Mouse (Mus musculus): Measurements from ENCODE around the gene Rpia. TPM values are rescaled to one million over a fixed set of nuclear protein-coding genes. Genes with fewer than 3 reads are reported as not detected.

Gene Rpia
- polyA plus RNA-seq, 1 experiment from 2014 or later = 2.3 TPM

- 81% methylated on average over 8 of the region's 8 CpGs for WGBS
- DNase-seq (ENCODE audit: low spot score) (no peak), ATAC-seq (no peak)
- Histone ChIP-seq H3K4me2 (replicated peaks; ENCODE audit: low read depth, low read length) (no peak overlapping the region), H3K27me3 (replicated peaks; ENCODE audit: insufficient read depth, low read length) (no peaks in the 10 kb centered on the region), H3K9me3 (ENCODE audit: low read length) (no peaks in the 10 kb centered on the region), H3K4me3 (ENCODE audit: low read depth, low read length) (no peak overlapping the region), H3K4me1 (ENCODE audit: insufficient read depth, low read depth, low read length) (peaks cover 5% of the 10 kb centered on the region; the same call in 1 of the 2 replicates), H3K36me3 (ENCODE audit: insufficient read depth, low read length) (no peaks in the 10 kb centered on the region), H3K27ac (ENCODE audit: low read length) (no peak overlapping the region), H3K9ac (replicated peaks; ENCODE audit: low read depth) (no peak overlapping the region)
- TF ChIP-seq EP300 (IDR thresholded peaks at IDR 0.05) (no peak), CTCF (IDR thresholded peaks at IDR 0.05) (no peak)
Observed at GRCm38 (mm10) chr6:70815471-70815870, 23.4 kb upstream of the Rpia start.

GRCm38 (mm10) chr6:70814629-70814950, 22.6 kb upstream of the Rpia start:
- H3K4me2 ChIP-seq (replicated peaks; ENCODE audit: low read depth, low read length) = no peak overlapping the region
- TF ChIP-seq EP300 (IDR thresholded peaks at IDR 0.05) (no peak), CTCF (IDR thresholded peaks at IDR 0.05) (no peak)
- no peak overlapping the region for H3K4me3 ChIP-seq (ENCODE audit: low read depth, low read length)
- H3K9me3 ChIP-seq (ENCODE audit: low read length) = no peaks in the 10 kb centered on the region
- DNase-seq (ENCODE audit: low spot score) = no peak
- H3K4me1 ChIP-seq (ENCODE audit: insufficient read depth, low read depth, low read length) = peaks cover 5% of the 10 kb centered on the region; the same call in 1 of the 2 replicates
- no peaks in the 10 kb centered on the region for H3K36me3 ChIP-seq (ENCODE audit: insufficient read depth, low read length)
- no peak overlapping the region for H3K27ac ChIP-seq (ENCODE audit: low read length)
- ATAC-seq = no peak
- no peaks in the 10 kb centered on the region for H3K27me3 ChIP-seq (replicated peaks; ENCODE audit: insufficient read depth, low read length)
- WGBS = 72% methylated on average over 4 of the region's 4 CpGs
- H3K9ac ChIP-seq (replicated peaks; ENCODE audit: low read depth) = no peak overlapping the region

GRCm38 (mm10) chr6:70813921-70814628, 22.0 kb upstream of the Rpia start:
- WGBS = 55% methylated on average over 18 of the region's 18 CpGs
- Histone ChIP-seq H3K9me3 (ENCODE audit: low read length) (no peaks in the 10 kb centered on the region), H3K4me2 (replicated peaks; ENCODE audit: low read depth, low read length) (no peak overlapping the region), H3K4me3 (ENCODE audit: low read depth, low read length) (no peak overlapping the region), H3K27ac (ENCODE audit: low read length) (no peak overlapping the region), H3K27me3 (replicated peaks; ENCODE audit: insufficient read depth, low read length) (no peaks in the 10 kb centered on the region), H3K4me1 (ENCODE audit: insufficient read depth, low read depth, low read length) (peaks cover 5% of the 10 kb centered on the region; the same call in 1 of the 2 replicates), H3K36me3 (ENCODE audit: insufficient read depth, low read length) (no peaks in the 10 kb centered on the region), H3K9ac (replicated peaks; ENCODE audit: low read depth) (no peak overlapping the region)
- no peak for ATAC-seq
- TF ChIP-seq EP300 (IDR thresholded peaks at IDR 0.05) (no peak), CTCF (IDR thresholded peaks at IDR 0.05) (no peak)
- DNase-seq (ENCODE audit: low spot score) = peak; percentile 12

GRCm38 (mm10) chr6:70812526-70812895, 20.5 kb upstream of the Rpia start:
- H3K27me3 ChIP-seq (replicated peaks; ENCODE audit: insufficient read depth, low read length) = no peaks in the 10 kb centered on the region
- peak; percentile 74 for ATAC-seq
- no peaks in the 10 kb centered on the region for H3K9me3 ChIP-seq (ENCODE audit: low read length)
- H3K4me3 ChIP-seq (ENCODE audit: low read depth, low read length) = no peak overlapping the region
- TF ChIP-seq EP300 (IDR thresholded peaks at IDR 0.05) = no peak
- TF ChIP-seq CTCF (IDR thresholded peaks at IDR 0.05) = no peak
- no peak overlapping the region for H3K9ac ChIP-seq (replicated peaks; ENCODE audit: low read depth)
- WGBS = 11% methylated on average over 4 of the region's 4 CpGs
- H3K27ac ChIP-seq (ENCODE audit: low read length) = peak overlapping the region; percentile 51; the same call in 1 of the 2 replicates
- H3K36me3 ChIP-seq (ENCODE audit: insufficient read depth, low read length) = no peaks in the 10 kb centered on the region
- H3K4me2 ChIP-seq (replicated peaks; ENCODE audit: low read depth, low read length) = no peak overlapping the region
- H3K4me1 ChIP-seq (ENCODE audit: insufficient read depth, low read depth, low read length) = peaks cover 5% of the 10 kb centered on the region; the same call in 1 of the 2 replicates
- peak; percentile 49 for DNase-seq (ENCODE audit: low spot score)

GRCm38 (mm10) chr6:70811557-70812525, 19.8 kb upstream of the Rpia start:
- H3K9ac ChIP-seq (replicated peaks; ENCODE audit: low read depth) = no peak overlapping the region
- H3K4me3 ChIP-seq (ENCODE audit: low read depth, low read length) = no peak overlapping the region
- DNase-seq (ENCODE audit: low spot score) = peak; percentile 86
- ATAC-seq = peak; percentile 69
- no peak overlapping the region for H3K27ac ChIP-seq (ENCODE audit: low read length)
- no peaks in the 10 kb centered on the region for H3K36me3 ChIP-seq (ENCODE audit: insufficient read depth, low read length)
- 7% methylated on average over 6 of the region's 6 CpGs for WGBS
- no peaks in the 10 kb centered on the region for H3K27me3 ChIP-seq (replicated peaks; ENCODE audit: insufficient read depth, low read length)
- H3K4me2 ChIP-seq (replicated peaks; ENCODE audit: low read depth, low read length) = no peak overlapping the region
- no peaks in the 10 kb centered on the region for H3K9me3 ChIP-seq (ENCODE audit: low read length)
- TF ChIP-seq CTCF (IDR thresholded peaks at IDR 0.05) (peak; percentile 91), EP300 (IDR thresholded peaks at IDR 0.05) (peak; percentile 27; the same call in 1 of the 2 replicates)
- peaks cover 5% of the 10 kb centered on the region; the same call in 1 of the 2 replicates for H3K4me1 ChIP-seq (ENCODE audit: insufficient read depth, low read depth, low read length)

GRCm38 (mm10) chr6:70810524-70810923, 18.5 kb upstream of the Rpia start:
- Histone ChIP-seq H3K4me1 (ENCODE audit: insufficient read depth, low read depth, low read length) (peaks cover 5% of the 10 kb centered on the region; the same call in 1 of the 2 replicates), H3K27me3 (replicated peaks; ENCODE audit: insufficient read depth, low read length) (no peaks in the 10 kb centered on the region), H3K36me3 (ENCODE audit: insufficient read depth, low read length) (no peaks in the 10 kb centered on the region), H3K4me2 (replicated peaks; ENCODE audit: low read depth, low read length) (no peak overlapping the region), H3K9me3 (ENCODE audit: low read length) (no peaks in the 10 kb centered on the region), H3K9ac (replicated peaks; ENCODE audit: low read depth) (no peak overlapping the region), H3K27ac (ENCODE audit: low read length) (no peak overlapping the region), H3K4me3 (ENCODE audit: low read depth, low read length) (no peak overlapping the region)
- no peak for DNase-seq (ENCODE audit: low spot score)
- no peak for TF ChIP-seq CTCF (IDR thresholded peaks at IDR 0.05)
- TF ChIP-seq EP300 (IDR thresholded peaks at IDR 0.05) = no peak
- ATAC-seq = no peak
- WGBS = 83% methylated on average over 1 of the region's 1 CpGs

Measured in lung, postnatal 0 days (tissue).